Mouse (Mus musculus) stomach, embryonic 16.5 days (tissue): ENCODE data around the gene Dynll1. TPM values are rescaled to one million over a fixed set of nuclear protein-coding genes. Genes with fewer than 3 reads are reported as not detected.

Source experiments
- ATAC-seq: fragments of 200-750 bp; cut with Nextera tagmentation; 2 replicates; pipeline ENCODE4 v1.8.0; 2017; ENCODE audit warnings: moderate number of reproducible peaks, moderate TSS enrichment; ENCODE audit not compliant: insufficient read depth, low FRiP score
- H3K27ac ChIP-seq: fragments of 300-500 bp; sonication (generic); 2 replicates; pipeline ENCODE4 v1.5.1; 2014; ENCODE audit warnings: low read length
- H3K27me3 ChIP-seq: fragments of 300-500 bp; sonication (generic); 2 replicates; pipeline ENCODE4 v1.6.1; 2014; ENCODE audit warnings: low read length, control low read depth, mixed read lengths; ENCODE audit not compliant: control insufficient read depth, insufficient read depth
- H3K36me3 ChIP-seq: fragments of 300-500 bp; sonication (generic); 2 replicates; pipeline ENCODE4 v1.6.1; 2014; ENCODE audit warnings: low read length; ENCODE audit not compliant: control insufficient read depth, insufficient read depth
- H3K4me1 ChIP-seq: fragments of 300-500 bp; sonication (generic); 2 replicates; pipeline ENCODE4 v1.6.1; 2014; ENCODE audit warnings: low read length, control low read depth, mixed read lengths; ENCODE audit not compliant: control insufficient read depth, insufficient read depth
- H3K4me2 ChIP-seq: fragments of 300-500 bp; sonication (generic); 2 replicates; pipeline ENCODE4 v1.6.1; 2014; ENCODE audit warnings: low read depth, low read length, mixed read lengths
- H3K4me3 ChIP-seq: fragments of 300-500 bp; sonication (generic); replicated peaks from 2 replicates; pipeline ENCODE4 v1.5.1; 2014; ENCODE audit warnings: mild to moderate bottlenecking, low read length
- H3K9ac ChIP-seq: fragments of 300-500 bp; sonication (generic); 2 replicates; pipeline ENCODE4 v1.6.1; 2014; ENCODE audit warnings: low read length
- H3K9me3 ChIP-seq: fragments of 300-500 bp; sonication (generic); replicated peaks from 2 replicates; pipeline ENCODE4 v1.6.1; 2016; ENCODE audit warnings: low read length, control low read depth; ENCODE audit not compliant: control insufficient read depth
- WGBS: fragments of 180-500 bp; shearing (Covaris S2); extraction: QIAGEN DNeasy Blood & Tissue Kit; methylation state at CpG from one replicate; pipeline ENCODE4 v1.1.7; 2014; 5-methylcytosine and 5-hydroxymethylcytosine counted together
- polyA plus RNA-seq: library from polyadenylated mRNA; unstranded; fragments of >200 nt; fragmentation: Nextera tagmentation; extraction: Ambion mirVana; gene quantifications from 2 replicates; pipeline ENCODE4 v1.2.1, GENCODE M21; 2015

Gene Dynll1
- polyA plus RNA-seq, 1 experiment from 2014 or later: 1,419 TPM

DNA sequence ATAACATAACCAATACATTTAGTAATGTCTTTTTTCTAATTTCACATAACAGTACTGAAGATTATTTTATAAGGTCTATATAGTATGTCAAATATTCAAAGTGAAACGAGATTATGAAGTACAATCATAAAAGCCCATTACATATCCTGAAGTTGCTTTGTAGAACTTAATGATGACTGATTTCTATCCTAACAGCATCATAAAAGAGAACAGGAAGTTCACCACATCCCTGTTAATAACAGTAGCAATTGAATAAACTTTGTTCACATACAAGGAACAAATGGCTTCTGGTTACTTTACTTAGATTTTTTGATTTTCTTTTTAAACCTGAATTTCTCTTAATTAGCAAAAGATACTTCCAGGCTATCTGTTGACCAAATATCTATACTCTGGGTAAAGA, 38.9 kb downstream of the Dynll1 start:
- H3K27me3 ChIP-seq: no peaks in the 10 kb centered on the region
- ATAC-seq: no peak
- WGBS: 84% methylated on average over 1 of the region's 1 CpGs

DNA sequence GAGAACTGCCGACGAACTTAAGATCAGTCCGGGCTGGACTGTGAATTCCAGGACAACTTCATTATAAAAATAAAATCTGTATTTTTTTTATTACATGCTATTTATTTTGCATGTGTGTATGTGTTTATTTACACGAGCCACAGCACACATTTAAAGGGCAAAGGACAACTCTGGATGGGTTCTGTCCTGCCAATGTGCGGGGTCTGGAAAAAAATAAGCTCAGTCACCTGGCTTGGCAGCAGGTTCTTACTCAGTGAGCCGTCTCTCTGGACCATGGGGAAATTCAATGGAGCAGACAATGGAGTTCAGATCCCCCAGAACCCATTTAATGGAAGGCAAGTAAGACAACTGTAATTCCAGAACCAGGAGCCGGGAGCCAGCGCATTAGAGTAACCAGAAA, 39.7 kb downstream of the Dynll1 start:
- Histone ChIP-seq H3K27me3 (no peaks in the 10 kb centered on the region), H3K9ac (no peak overlapping the region)
- WGBS: 85% methylated on average over 8 of the region's 8 CpGs

More for the DNA sequence above, 38.9 kb downstream of the Dynll1 start:
- Histone ChIP-seq H3K9me3 (no peaks in the 10 kb centered on the region), H3K9ac (no peak overlapping the region), H3K36me3 (peaks cover 22% of the 10 kb centered on the region), H3K4me3 (no peak overlapping the region), H3K4me1 (peaks cover 9% of the 10 kb centered on the region; the same call in 1 of the 2 replicates), H3K27ac (no peak overlapping the region), H3K4me2 (no peak overlapping the region)

DNA sequence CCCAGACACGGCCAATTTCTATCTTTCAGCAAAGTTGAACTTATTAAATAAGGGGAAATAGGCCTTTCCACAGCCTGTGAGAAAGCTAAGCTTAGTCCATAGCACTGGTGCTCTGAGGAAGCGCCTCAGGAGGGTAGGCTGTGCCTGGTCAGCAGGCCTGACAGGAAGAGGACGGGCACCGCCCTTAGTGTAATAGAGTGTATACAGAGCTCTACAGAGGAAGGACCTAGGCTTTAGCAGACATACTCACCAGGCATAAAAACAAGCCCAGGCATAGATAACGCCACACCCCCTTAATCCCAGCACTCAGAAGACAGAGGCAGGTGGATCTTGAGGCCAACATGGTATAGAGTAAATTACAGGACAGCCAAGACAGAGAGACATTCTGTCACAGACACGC, 40.4 kb downstream of the Dynll1 start:
- Histone ChIP-seq H3K4me2 (no peak overlapping the region), H3K27ac (no peak overlapping the region), H3K36me3 (peaks cover 35% of the 10 kb centered on the region), H3K4me1 (no peaks in the 10 kb centered on the region), H3K27me3 (no peaks in the 10 kb centered on the region), H3K9ac (no peak overlapping the region), H3K4me3 (no peak overlapping the region), H3K9me3 (no peaks in the 10 kb centered on the region)
- no peak for ATAC-seq
- WGBS: 81% methylated on average over 6 of the region's 6 CpGs

More for the DNA sequence above, 39.7 kb downstream of the Dynll1 start:
- no peak overlapping the region for H3K4me2 ChIP-seq
- H3K36me3 ChIP-seq: peaks cover 29% of the 10 kb centered on the region
- ATAC-seq: no peak
- no peak overlapping the region for H3K27ac ChIP-seq
- no peak overlapping the region for H3K4me3 ChIP-seq
- H3K4me1 ChIP-seq: peaks cover 5% of the 10 kb centered on the region; the same call in 1 of the 2 replicates
- no peaks in the 10 kb centered on the region for H3K9me3 ChIP-seq

DNA sequence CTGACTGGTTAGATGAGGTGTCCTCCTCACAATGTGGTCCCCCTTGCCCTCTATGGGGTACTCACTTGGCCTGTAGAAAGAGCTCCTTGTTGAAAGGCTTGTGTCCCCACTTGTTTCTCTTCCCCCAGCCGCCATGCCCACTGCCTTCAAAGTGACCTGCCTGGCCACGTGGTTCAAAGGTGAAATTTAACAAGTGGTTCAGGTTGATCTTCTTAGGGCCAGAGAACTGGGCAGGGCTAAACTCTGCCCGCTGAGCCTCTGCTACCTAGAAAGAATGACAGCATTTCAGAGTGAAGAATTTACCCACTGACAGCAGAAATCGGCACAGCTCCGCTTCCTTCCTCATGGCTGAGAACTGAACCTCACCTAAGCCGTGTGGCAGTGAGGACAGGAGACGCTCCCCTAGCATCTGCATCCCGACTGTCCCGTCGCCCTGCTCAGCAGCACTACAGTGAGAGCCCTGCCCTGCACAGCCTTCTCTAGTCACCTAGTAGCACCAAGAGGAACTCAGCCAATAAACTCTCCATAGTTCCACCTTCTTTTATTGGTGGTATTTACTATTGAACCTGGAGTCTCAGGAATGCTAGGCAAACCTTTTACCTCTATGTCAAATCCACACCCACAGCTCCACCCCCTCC, 43.8 kb downstream of the Dynll1 start:
- Histone ChIP-seq H3K4me3 (no peak overlapping the region), H3K4me1 (no peaks in the 10 kb centered on the region), H3K9ac (no peak overlapping the region), H3K36me3 (peaks cover 39% of the 10 kb centered on the region), H3K27me3 (no peaks in the 10 kb centered on the region), H3K4me2 (no peak overlapping the region), H3K27ac (no peak overlapping the region), H3K9me3 (no peaks in the 10 kb centered on the region)
- ATAC-seq: no peak
- WGBS: 78% methylated on average over 10 of the region's 10 CpGs

DNA sequence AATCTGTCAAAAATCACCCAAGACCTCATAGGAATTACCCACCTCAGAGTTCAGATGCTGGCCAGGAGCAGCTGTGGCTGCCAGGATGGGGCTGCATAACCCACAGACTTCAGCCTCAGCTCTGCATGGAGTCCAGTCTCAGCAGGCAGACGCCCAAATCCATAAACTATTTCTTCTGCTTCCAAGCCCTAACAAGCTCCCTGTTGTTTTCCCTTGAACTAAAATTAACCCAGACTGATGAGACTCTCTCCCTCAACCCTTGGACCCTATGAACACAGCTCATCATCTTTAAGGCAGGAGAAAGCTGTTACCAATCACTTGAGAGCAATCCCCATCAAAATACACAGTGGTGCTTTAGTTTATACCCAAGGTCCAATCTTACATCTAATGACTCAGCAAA, 45.3 kb downstream of the Dynll1 start:
- H3K4me1 ChIP-seq: no peaks in the 10 kb centered on the region
- H3K4me2 ChIP-seq: no peak overlapping the region
- H3K27ac ChIP-seq: no peak overlapping the region
- no peak for ATAC-seq
- no peak overlapping the region for H3K4me3 ChIP-seq
- no peaks in the 10 kb centered on the region for H3K27me3 ChIP-seq
- H3K9me3 ChIP-seq: no peaks in the 10 kb centered on the region
- H3K36me3 ChIP-seq: peaks cover 45% of the 10 kb centered on the region
- H3K9ac ChIP-seq: no peak overlapping the region
- 84% methylated on average over 1 of the region's 1 CpGs for WGBS

Other genes starting within 250 kb of the Dynll1 start
- 20.2 and 27.8 TPM in 2 replicates for gene Gm10401, start 202.7 kb downstream of the Dynll1 start, polyA plus RNA-seq
- 50.8 and 53.3 TPM in 2 replicates for gene Acads, start 181.7 kb downstream of the Dynll1 start, polyA plus RNA-seq
- gene Unc119b, start 166.0 kb downstream of the Dynll1 start, polyA plus RNA-seq: 22.2 and 25.4 TPM in 2 replicates
- gene Mlec, start 142.8 kb downstream of the Dynll1 start, polyA plus RNA-seq: 66.2 and 68.8 TPM in 2 replicates
- 0.65 and 1.4 TPM in 2 replicates for gene Cabp1, start 106.6 kb downstream of the Dynll1 start, polyA plus RNA-seq
- 88.6 and 100 TPM in 2 replicates for gene Pop5, start 65.2 kb downstream of the Dynll1 start, polyA plus RNA-seq
- 85.1 and 99.8 TPM in 2 replicates for gene Rnf10, start 28.1 kb downstream of the Dynll1 start, polyA plus RNA-seq
- gene Coq5, start 21.3 kb downstream of the Dynll1 start, polyA plus RNA-seq: 46.5 and 49.2 TPM in 2 replicates
- 111 and 127 TPM in 2 replicates for gene Srsf9, start 26.2 kb upstream of the Dynll1 start, polyA plus RNA-seq
- gene Gatc, start 40.2 kb upstream of the Dynll1 start, polyA plus RNA-seq: 21.3 and 24.5 TPM in 2 replicates
- 49.4 and 60.9 TPM in 2 replicates for gene Triap1, start 40.2 kb upstream of the Dynll1 start, polyA plus RNA-seq
- 927 and 1,043 TPM in 2 replicates for gene Cox6a1, start 48.0 kb upstream of the Dynll1 start, polyA plus RNA-seq
- 3.5 and 4.9 TPM in 2 replicates for gene Msi1, start 128.6 kb upstream of the Dynll1 start, polyA plus RNA-seq
- gene Pla2g1b, start 165.3 kb upstream of the Dynll1 start, polyA plus RNA-seq: 16.6 and 20.5 TPM in 2 replicates
- gene Sirt4, start 183.7 kb upstream of the Dynll1 start, polyA plus RNA-seq: 24.4 and 28.0 TPM in 2 replicates
- 41.9 and 44.5 TPM in 2 replicates for gene Pxn, start 205.7 kb upstream of the Dynll1 start, polyA plus RNA-seq